Mouse (Mus musculus) heart, adult 11 months (tissue): ENCODE data around the gene Wsb1.
"Not testable (repeated sequence)": the region's sequence is repeated elsewhere in the genome, so short reads cannot be mapped to it uniquely, and the experiment has no call there.

Experiments
- DNase-seq: peaks from one replicate; pipeline ENCODE4 v3.0.0; 2022

Gene Wsb1

DNA sequence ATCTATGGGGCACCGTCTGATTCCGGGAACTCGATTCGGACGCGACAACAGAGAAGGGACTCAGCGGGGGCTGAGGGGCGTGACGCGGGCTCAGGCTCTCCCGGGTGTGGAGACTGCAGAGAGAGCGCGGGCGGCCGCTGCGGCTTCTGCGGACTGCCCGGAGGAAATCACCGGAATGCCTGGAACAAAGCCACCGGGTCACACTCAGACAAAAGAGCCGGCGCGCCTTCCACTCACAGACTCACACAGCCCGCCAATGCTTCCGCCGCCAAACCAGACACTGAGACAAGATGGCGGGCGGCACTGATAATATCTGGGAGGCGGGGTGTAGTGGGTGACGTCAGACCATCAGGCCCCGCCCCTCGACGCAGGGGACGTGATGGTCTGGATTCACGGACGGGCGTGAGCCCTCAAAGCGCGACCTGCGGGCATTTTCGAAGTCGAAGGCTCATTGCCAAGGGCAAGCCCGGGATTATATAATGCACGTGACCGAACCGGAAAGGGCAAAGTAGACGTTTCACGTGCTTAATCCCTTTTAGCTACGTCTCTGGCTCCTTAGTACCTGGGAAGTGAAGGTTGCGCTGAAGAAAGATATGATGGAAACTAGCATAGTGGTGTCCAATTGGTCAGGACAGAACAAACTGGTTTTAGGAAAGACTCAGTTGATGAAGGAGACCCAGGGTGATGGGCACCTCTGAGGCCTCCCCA is at the start of gene Wsb1:
Wsb1 (minus strand) TSS at position 281 of the 708 bp plus-strand sequence.
- peak; percentile 100 for DNase-seq

DNA sequence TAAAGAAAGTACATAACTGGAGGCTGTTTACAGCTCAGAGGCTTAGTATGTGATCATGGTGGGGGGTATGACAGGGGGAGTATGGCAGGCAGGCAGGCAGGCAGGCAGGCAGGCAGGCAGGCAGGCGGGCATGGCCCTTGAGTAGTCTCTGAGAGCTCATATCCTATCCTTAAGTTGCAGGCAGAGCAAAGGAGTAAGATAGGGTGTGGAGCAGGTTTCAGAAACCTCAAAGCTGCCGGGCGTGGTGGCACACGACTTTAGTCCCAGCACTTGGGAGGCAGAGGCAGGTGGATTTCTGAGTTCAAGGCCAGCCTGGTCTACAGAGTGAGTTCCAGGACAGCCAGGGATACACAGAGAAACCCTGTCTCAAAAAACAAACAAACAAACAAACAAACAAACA is 49.8 kb upstream of the Wsb1 start:
- not testable (repeated sequence) for DNase-seq

DNA sequence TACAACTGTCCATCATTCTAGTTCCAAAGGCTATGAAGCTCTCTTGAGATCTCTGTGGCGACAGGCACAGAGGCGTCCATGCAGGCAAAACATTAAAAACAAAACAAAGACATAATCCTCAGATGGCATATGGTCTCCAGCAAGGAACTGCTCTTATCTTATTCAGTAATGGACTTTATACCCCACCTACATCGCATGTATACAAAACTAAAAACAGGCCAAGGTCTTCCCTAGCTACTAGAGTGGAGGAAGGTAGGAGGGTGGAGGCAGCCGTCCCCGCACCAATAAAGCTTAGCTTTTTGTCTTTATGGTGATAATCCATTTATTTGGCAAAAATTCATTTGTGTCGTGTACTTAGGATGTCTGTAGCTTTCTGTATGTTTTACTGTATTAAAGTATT is 48.6 kb upstream of the Wsb1 start:
- no peak for DNase-seq

GRCm38 (mm10) chr11:79299719-79300431 is 45.4 kb upstream of the Wsb1 start:
- no peak for DNase-seq

- no peak for DNase-seq
Observed at GRCm38 (mm10) chr11:79296856-79297491, 42.5 kb upstream of the Wsb1 start, which contains the start of gene Gm9964. Gene Gm9964, minus strand, starts transcription at chr11:79296906.

DNA sequence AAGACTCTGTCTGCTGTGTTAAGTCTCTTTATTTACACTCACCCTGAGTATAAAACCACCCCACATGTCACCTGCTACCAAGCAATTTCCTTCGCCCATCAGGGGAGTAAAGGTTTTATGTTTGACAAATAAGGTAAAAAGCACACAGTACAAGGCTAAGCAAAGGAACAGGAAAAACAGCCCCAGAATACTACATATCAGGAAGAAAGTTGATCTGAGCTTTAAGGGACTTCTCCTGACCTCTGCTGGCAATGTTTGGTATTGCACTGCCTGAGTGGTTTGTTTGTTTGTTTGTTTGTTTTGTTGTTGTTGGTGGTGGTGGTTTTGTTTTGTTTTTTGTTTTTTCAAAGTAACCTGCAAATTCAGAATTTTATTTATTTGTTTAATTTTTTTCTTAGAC is 41.7 kb upstream of the Wsb1 start:
- no peak for DNase-seq

DNA sequence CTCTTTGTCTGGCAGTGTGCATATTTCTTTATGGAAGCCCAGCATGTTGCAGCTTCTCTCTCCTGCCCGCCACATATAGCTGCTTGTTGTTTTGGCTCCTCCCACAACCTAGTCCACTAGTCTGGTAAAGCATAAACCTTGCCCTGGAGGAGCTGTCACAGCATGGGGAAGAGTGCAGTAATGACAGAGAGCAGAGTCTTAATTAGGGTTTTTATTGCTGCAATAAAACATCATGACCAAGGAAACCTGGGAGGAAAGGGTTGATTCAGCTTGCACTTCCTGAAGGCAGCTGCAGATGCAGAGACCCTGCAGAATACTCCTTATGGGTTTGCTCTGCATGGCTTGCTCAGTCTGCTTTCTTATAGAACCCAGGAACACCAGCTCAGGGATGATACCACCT is 39.5 kb upstream of the Wsb1 start:
- DNase-seq: no peak

DNA sequence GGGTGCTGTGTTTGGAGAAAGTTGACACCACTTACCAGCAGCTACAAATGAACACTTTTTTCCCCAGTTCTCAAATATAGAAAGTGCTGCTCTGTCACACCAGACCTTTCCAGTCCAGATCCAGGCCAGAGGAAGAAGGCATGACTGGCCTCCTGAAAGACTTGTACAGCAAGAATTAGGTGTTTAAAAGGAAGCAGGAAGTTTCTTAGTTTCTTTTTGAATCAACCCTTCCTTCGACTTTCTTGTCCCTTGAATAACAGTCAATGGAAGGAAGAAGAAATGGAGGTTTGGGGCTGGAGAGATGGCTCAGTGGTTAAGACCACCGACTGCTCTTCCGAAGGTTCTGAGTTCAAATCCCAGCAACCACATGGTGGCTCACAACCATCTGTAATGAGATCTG is 38.6 kb upstream of the Wsb1 start:
- DNase-seq: no peak

DNA sequence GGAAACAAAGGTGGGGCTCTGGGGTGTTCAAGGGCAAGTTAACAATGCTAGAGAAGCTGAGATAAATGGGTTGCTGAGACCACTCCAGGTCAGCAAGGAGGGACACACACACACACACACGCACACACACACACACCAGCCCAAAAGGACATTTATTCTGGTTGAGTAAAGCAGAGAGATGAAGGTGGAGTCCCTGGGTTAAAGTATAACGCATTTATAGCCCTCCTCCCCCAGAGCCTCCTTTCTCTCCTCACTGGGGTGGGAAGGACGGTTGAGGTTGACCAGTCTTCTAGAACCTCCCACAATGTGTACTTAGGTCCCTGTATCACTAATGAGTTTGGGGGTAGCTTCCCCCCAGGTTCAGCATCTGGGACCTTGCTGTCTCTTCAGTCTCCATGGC is 37.7 kb upstream of the Wsb1 start:
- no peak for DNase-seq

GRCm38 (mm10) chr11:79291651-79292050 is 37.2 kb upstream of the Wsb1 start:
- DNase-seq: peak; percentile 90

DNA sequence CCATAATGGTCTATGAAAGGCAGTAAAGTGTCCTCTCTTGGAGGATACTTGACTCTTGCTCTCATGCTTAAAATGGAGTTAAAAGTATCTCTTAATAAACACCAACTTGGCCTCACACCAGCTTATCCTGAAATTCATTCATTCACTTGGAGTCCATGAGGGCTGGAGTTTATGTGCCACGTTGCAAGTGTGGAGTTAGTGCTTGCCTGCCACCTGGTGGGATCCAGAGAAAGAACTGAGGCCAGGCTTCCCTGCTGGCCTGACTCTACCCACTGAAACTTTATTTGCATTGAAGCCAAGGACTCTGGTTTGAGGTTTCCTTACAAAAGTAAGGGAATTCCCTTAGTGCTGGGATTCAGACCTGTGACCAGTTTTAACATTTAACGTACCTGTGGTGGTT is 36.0 kb upstream of the Wsb1 start:
- peak; percentile 93 for DNase-seq

DNA sequence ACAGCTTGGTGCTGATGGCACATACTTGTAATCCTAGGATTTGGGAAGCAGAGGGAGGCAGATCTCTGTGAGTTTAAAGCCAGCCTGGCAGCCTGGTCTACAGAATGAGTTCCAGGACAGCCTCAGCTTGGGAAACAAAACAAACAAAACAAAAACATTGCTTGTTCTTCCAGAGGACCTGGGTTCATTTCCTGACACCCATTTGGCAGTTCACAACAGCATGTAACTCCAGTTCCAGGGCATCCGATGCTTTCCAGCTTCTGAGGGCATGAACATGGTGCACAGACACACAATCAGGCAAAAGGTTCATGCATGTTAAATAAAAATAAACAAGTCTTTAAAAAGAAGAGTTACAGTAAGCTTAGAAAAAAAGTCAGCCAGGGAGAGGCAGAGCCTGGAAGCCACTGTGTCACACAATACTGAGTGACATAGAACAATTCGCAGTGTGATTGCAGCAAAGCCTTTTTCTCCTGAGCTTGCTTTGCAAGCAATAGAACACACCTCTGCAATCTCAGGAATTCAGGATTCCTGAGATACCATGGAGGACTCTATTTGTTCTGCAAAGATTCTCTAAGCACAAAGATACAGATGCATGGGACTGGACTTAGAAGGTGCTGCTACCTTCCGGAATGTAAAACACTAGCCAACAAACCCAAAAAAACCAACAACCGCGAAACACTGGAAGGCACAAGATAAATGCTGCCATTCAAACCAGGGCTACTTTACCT is 34.6 kb upstream of the Wsb1 start:
- peak; percentile 60 for DNase-seq

DNA sequence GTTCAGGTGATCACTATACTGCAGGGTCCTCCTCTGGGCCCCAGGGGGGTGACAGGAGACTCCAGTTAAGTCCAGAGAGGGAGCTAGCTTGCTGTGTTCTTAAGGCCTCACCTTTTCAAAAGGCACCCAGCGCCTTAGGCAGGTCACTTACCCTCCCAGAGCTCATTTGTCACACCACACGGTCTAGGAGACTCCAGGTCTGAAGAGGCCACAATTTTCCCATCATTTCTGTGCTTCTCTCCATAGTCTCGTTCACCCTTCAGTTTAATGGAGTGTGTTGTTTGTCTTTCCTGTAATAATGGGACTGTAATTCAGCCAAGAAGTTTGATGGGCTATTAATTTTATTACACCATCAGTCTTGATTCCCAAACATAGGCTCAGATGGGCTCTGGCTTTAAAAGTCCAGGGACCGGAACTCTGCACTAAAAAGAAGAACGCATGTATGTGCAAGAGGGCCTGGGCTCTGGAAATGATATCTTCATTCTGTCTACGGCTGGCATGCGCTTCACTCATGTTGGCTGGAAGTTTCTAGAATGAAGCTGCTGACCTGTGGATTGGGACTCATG is 33.9 kb upstream of the Wsb1 start:
- peak; percentile 83 for DNase-seq

GRCm38 (mm10) chr11:79287447-79287846 is 33.0 kb upstream of the Wsb1 start:
- peak; percentile 96 for DNase-seq

DNA sequence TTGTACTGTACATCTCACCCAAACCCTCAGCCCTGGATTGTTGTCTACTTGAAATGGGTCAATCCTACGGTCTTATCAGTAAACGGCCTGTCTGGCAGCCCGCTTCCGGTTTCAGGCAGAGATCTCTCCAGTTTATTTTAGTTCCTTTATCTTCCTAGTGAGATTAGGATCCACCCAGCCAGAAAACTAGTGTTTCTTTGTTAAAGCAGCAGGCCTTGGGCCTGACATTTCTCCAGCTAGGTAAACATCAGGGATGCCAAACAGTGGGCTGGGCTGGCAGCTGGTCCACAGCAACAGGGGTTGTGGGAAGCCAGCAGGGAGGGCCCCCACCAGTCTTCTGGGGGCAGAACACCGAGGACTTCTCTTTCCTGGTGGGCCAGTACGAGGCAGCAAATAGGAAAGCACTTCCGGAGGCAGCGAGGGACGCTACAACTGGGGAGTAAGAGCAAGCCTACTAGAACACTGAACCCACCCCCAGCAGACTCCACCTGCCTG is 31.9 kb upstream of the Wsb1 start:
- peak; percentile 95 for DNase-seq

- peak; percentile 79 for DNase-seq
Observed at GRCm38 (mm10) chr11:79283350-79284030, 29.0 kb upstream of the Wsb1 start.

DNA sequence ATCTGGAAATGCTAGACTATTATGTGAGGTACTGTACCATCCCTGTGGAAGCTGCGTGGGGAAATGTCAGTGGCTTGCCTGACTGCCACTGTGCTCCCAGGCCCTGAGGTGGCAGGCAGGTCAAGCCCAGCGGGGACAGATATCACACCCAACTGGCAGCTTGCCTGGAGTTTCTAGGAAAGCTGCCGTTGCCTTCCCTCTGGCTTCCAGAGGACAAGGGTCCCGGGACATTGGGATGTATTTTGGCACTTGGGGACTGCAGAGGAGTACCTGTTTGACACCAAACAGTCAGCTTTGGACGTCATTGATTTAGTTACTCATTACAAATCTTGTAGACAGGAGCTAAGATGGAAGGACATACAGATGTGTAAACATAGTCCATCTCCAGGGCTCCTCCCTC is 26.9 kb upstream of the Wsb1 start:
- peak; percentile 90 for DNase-seq

DNA sequence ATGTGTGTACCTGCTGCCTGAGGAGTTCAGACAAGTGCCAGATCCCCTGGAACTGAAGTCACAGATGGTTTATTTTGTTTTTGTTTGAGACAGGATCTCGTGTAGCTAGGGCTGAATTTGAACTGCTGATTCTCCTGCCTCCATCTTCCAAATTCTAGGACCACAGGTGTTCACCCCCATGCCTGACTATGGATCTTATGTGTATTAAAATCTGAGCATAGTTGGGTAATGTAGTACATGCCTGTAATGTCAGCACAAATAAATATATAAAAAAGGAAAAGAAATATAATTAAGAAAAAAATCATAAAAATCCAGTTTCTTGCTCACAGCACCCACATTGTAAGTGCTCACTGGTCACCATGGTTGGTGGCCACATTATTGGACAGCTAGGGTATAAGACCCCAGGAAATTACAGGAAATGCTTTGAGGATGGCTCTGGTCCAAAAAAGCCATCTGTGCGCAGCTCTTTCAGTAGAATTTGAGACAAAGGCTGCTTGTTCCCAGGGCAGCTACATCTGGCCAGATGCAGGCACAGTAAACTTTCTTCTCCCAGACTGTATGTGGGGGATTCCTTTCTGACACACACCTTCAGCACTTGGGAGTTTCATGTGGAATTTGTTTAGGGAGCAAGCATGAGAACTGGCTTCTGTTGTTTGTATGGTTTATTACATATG is 25.4 kb upstream of the Wsb1 start:
- peak; percentile 91 for DNase-seq

DNA sequence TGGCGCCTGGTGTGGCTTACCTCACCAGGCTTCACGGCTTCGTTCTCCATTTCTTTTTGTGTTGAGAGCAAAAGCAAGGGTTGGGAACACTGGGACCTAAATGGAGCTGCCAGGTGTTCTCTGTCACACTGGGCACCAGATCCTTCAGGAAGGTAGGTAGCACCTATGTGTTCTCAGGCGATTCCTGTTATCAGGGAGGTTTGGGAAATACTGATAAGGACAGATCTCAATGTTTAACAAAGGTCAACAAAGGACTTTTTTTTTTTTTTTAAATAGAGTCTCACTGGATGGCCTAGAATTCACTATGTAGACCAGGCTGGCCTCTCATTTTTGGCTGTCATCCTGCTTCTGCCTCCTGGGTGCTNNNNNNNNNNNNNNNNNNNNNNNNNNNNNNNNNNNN is 19.3 kb upstream of the Wsb1 start:
- peak; percentile 82 for DNase-seq

DNA sequence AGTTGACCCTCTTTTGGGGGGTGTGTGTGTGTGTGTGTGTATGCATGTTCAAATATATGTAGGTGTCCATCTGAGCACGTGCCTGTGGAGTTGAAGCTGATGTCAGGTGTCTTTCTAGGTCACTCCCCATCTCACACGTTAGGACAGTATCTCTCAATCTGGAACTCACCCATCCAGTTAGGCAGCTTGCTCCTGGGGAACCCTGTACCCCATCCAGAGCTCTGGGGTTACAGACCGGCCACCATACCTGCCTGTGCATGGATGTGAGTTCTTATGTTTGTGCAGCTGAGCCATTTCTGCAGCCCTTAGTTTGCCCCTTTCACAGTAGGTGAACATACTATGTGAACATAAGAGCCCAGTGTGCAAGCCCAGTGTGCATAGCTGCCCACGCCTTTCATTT is 18.6 kb upstream of the Wsb1 start:
- no peak for DNase-seq

- peak; percentile 97 for DNase-seq
Observed at GRCm38 (mm10) chr11:79267171-79267570, 12.7 kb upstream of the Wsb1 start.

DNA sequence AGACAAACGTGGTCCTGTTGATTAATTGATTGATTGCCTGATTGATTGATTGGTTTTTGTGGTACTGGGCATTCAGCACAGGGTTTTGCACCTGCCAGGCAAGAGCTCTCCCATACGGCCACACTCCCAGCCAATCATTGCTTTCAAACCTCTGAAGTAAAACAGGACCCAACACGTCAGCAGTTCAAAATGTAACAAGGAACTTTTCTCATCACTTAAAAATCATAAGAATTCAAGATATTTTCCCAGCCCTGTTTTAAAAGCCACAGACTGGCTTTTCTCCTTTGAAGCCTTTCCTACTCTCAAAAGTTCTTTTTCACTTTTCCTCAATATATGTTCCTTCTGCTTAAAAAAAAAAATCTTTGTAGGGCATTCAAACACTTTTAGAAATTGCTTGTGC is 9.9 kb upstream of the Wsb1 start:
- no peak for DNase-seq
